Mouse (Mus musculus) splenic B cell, adult 2 months (primary cell): ENCODE data around the gene Xiap.

Source experiments
- DNase-seq: peaks from one replicate; pipeline ENCODE4 v3.0.0-alpha.2; 2011; ENCODE audit warnings: low read depth, low spot score
- H3K27me3 ChIP-seq: 2 replicates; pipeline ENCODE4 v1.6.1; 2012; ENCODE audit warnings: mild to moderate bottlenecking, low read length, moderate library complexity, mixed read lengths; ENCODE audit not compliant: control insufficient read depth, poor library complexity, insufficient read depth, severe bottlenecking
- H3K36me3 ChIP-seq: 2 replicates; pipeline ENCODE4 v1.6.1; 2012; ENCODE audit warnings: mild to moderate bottlenecking, low read length, moderate library complexity, mixed read lengths; ENCODE audit not compliant: control insufficient read depth, poor library complexity, insufficient read depth, severe bottlenecking

The Xiap gene

DNA sequence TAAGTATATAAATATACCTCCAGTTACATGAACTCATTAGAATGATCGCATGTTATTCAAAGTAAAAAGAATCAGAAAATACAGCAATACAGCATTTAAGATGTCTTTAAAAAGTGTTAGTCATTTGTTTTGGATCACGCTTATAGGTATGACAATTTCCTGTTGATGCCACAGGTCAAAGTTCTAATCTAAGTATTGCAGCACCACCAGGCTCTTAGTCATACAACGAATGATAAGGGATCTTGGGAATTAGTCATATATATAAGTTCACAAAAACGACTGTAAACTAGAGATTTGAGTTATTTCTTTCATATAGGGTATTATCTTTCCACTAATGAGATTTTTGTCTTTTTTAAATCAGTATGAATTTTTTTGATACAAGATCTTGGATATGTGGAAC, 84.5 kb downstream of the Xiap start:
- Histone ChIP-seq H3K36me3 (no peaks in the 10 kb centered on the region), H3K27me3 (no peaks in the 10 kb centered on the region)
- DNase-seq: no peak

DNA sequence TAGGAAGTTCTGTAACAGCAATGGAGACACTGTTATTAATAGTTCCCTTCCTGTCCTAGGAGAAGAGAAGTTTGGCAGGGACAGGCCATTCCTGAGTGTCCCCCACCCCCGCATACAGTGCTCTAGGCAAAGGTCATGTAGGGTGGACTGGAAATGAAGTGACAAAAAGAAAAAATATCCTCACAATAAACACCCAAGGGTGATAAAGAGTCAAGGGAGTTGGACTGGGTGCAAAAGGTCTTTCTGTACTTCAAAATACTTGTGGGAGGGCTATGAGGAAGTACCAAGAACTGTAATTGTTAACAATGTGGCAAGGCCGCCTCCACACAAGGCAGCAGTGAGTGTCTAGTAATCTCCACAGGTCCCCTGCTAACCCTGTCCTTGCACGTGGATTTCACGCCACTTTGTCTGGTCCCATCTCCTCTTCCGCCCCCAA, 88.6 kb downstream of the Xiap start:
- H3K27me3 ChIP-seq: no peaks in the 10 kb centered on the region
- peak; percentile 43 for DNase-seq

DNA sequence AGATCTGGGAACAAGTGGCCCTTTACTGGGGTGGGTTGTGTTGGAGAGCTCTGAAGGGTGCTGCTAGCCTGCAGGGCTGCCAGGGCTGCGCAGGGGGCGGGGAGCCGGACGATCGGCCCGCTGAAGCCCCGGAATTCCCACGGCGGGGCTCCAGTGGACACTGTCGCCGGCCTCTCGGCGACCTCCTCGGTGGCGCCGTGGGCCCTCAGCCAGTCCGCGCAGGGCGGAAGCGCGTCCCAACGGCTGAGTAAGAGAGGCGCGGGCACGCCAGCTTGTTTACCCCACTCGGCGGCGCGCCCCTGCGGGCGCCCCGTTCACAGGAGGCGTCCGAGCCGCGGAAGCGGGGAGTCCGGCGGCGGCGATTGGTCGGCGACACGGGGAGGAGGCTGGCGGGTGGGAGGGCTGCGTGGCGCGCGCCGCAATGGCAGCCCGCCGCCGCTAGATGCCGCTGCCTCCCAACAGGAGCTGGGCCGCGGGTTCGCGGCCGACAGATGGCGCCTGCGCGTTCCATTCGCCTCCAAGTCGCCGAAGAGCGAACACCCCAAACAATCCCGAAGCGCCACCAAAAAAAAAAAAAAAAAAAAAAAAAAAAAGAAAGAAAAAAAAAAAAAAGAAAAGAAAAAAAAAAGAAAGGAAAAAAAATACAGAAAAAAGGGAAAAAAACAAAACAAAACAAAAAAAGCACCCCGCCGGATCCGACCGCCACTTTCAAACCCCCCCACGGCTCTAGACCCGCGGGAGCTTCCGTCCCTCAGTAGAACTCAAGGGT, 89.5 kb downstream of the Xiap start, which contains the start of gene Stag2:
Stag2 (plus strand) TSS at position 530 of the 769 bp plus-strand sequence.
- Histone ChIP-seq H3K27me3 (no peaks in the 10 kb centered on the region), H3K36me3 (no peaks in the 10 kb centered on the region)
- peak; percentile 91 for DNase-seq

More for the DNA sequence above, 88.6 kb downstream of the Xiap start:
- H3K36me3 ChIP-seq: no peaks in the 10 kb centered on the region

DNA sequence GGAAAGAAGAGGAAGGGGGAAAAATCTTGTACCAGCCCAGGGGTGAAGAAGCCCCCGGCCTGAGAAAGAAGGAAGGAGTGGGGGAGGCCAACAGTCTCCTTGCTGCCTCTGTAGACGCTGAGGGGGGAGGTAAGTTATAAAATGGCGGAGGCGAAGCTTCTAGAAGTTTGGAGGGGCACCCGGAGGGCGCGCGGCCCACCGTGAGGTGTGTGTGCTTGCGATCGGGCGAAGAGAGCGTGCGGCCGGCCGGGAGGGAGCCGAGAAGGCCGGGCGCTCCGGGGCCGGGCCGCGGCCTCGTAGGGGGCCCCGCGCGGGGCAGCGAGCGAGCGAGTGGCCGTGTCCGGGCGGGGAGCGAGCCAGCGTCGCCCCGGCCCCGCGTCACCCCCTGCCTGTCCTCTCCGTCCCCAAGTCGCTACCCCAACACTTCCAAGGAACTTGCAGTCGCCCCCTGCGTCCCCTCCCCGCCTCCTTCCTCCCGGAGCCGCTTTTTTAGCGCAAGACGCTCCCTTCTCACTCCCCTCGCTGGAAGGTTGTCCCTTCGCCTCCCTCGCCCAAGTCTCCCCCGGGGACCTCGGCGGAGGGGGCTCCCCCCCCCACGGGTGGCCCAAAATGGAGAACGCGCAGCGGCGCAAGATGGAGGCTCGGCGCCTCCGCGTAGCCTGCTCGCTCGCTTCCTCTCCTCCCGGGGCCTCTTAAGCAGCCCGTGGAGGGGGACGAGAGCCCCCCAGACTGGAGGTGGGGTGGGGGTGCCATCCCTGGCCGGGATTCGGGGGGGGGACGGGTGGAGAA, 90.3 kb downstream of the Xiap start:
- H3K27me3 ChIP-seq: no peaks in the 10 kb centered on the region
- peak; percentile 75 for DNase-seq

DNA sequence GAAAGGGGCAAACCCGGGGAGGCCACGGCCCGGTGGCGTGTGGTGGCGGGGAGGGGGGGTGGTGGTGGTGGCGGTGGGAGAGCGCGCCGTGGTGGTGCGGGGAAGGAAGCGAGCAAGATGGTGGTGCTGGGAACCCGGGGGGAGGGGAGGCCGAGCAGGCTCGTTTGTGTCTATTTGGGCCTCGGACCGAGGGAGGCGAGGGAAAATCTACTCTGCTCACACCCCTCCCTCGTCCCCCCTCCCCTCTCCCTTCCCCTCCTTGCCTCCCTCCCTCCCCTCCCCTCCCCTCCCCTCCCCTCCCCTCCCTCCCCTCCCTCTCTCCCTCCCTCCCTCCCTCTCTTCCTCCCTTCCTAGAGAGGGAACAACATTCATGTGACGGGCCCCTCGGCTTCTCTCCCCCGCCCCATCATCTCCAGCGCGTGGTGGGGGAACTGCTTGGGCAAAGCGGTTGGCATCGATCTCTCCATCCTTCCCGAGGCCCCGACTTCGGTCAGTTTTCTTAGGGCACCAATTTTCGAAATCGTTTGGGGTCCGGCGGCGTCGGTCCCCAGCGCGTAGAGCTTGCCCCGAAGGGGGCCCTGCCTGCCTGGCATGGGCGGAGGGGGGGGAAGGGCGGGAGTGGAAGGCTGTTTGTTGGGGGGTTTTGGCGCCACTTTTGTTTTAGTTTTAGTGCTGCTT, 91.0 kb downstream of the Xiap start:
- peak; percentile 80 for DNase-seq
- Histone ChIP-seq H3K36me3 (no peaks in the 10 kb centered on the region), H3K27me3 (no peaks in the 10 kb centered on the region)

More for the DNA sequence above, 90.3 kb downstream of the Xiap start:
- no peaks in the 10 kb centered on the region for H3K36me3 ChIP-seq

DNA sequence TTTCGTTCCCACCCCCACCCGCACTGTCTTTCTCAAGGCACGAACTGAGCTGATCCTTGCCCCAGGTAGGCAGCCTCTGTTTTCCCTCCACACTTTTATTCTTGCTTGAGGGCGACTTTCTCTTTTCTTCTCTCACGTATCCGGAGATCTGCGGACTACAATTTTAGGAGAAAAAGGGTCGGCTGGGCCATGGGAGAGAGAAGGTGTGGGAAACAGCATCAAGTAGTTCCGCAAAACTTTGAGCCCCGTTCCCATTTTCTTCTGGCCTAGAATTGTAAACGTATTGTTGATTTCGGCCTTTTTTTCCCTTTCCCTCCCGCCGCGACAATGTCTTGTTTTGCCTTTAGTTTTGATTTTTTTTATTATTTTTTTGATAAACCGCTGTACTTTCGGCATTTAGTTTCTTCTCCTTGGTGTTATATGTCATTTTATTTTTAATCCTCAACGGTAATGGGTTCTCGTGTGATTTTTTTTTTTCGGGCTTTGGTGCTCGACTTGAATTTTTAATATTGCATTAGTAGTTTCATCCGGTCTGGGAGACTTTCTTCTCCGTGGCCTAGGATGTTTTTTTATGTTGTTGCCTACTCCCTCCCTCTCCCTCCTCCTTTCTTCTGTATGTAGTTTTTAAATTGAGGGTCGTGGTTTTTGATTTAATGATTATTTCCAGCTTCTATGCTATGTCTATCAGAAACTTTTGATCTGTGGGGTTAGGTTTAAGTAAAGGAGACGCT, 91.7 kb downstream of the Xiap start:
- H3K27me3 ChIP-seq: no peaks in the 10 kb centered on the region
- no peaks in the 10 kb centered on the region for H3K36me3 ChIP-seq
- no peak for DNase-seq

DNA sequence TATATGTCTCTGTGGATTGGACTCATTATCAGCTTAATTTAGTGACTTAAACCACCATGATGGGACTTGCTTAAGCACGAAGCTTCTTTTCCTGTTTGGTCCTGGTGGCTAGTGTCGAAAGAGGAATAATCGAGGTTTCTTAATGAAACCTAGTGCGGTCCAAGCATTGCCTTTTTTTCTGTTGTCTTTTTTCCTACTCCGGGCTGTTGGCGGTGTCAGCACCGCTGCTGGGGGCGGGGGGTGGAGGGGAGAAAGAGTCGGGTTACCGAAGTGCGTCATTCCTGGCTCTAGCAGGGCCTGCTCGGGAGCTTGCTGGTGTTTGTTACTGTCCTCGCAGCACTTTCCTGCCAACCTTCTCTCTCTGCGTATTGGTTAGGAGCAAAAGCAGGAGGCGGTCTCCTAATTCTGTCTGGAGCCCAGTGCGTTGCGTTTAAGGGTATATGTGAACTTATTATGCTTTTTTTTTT, 92.5 kb downstream of the Xiap start:
- no peaks in the 10 kb centered on the region for H3K27me3 ChIP-seq
- H3K36me3 ChIP-seq: no peaks in the 10 kb centered on the region
- peak; percentile 59 for DNase-seq

DNA sequence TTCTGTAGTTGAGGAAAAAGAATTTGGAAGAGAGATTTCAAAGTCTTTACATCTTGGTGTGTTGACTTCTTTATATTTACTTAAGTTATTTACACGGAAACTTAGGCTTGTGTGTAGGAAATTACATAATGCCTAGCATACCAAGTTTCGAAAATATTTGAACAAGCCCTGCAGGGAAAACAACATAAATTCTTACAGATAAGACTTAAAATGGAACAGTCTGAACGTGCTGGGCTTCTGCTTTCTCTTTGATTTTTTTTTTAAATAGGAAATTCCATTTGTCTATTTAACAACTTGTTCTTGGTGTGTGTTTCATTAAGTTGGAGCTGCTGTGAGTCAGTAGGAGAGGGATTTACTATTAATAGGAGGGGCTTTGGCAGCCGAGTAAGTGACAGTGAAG, 93.6 kb downstream of the Xiap start:
- DNase-seq: no peak
- no peaks in the 10 kb centered on the region for H3K36me3 ChIP-seq

More for the DNA sequence above, 93.6 kb downstream of the Xiap start:
- H3K27me3 ChIP-seq: no peaks in the 10 kb centered on the region
